Mouse (Mus musculus): ENCODE data around the gene Prl7d1.
"Not testable (repeated sequence)": the region's sequence is repeated elsewhere in the genome, so short reads cannot be mapped to it uniquely, and the experiment has no call there.

DNA sequence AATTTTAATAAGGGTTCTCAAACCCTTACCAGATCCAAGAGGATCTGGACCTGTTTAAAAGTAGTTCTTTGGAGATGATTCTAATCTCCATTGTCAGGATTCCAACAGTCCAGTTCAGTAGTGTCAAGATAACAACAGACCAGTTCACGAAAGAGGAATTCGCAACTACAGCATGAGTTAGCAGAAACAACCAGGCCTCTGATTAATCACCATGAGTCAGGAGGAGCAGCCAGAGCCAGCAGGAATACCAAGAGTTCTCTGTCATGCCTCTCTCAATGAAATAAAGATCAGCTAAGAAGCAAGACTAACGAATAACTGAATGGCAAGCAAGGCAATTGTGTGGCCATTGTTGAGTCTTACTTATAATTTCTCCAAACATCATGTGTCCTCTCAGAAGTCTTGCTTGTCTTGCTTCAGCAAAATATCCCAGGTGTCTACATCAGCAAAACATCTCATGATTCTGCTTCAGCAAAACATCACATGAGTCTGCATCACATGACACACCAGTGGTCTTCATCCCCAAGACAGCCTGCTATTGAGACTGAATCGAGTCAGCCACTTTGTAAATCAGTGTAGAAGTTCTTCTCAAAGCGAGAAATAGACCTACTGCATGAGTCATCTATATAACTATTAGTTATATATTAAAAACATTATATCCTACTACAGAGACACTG lies 13.9 kb upstream of the Prl7d1 start:
- TF ChIP-seq CTCF (IDR thresholded peaks at IDR 0.05; ENCODE audit: low read depth, low read length); GATA1 (IDR thresholded peaks at IDR 0.05; ENCODE audit: borderline replicate concordance, low read length); TAL1 (conservative IDR thresholded peaks at IDR 0.05; ENCODE audit: low read depth, low read length); GATA2 (IDR thresholded peaks at IDR 0.05; ENCODE audit: borderline replicate concordance, low read depth, low read length): not testable (repeated sequence)

Data from G1E (cell line).